Mouse (Mus musculus): ENCODE measurements around the gene Leo1. TPM values are rescaled to one million over a fixed set of nuclear protein-coding genes. Genes with fewer than 3 reads are reported as not detected.

The Leo1 gene
- total RNA-seq, 2 experiments from 2014 or later, result 26.9 to 29.0 TPM

Other genes with a start within 250 kb of the Leo1 start
- 1 to 10 TPM; 1.3 to 1.4 TPM for gene Myo5c, start 209.5 kb upstream of the Leo1 start, total RNA-seq (2021)
- 100 to 1,000 TPM; 115 to 125 TPM for gene Gnb5, start 135.2 kb upstream of the Leo1 start, total RNA-seq (2021)
- under 1 TPM in 1 of 2 experiments, not detected in 1; 0.36 TPM for gene Bcl2l10, start 93.8 kb upstream of the Leo1 start, total RNA-seq (2021)
- 10 to 100 TPM; 86.7 to 89.3 TPM for gene Mapk6, start 31.5 kb upstream of the Leo1 start, total RNA-seq (2021)
- 10 to 100 TPM; 59.3 to 66.2 TPM for gene Tmod3, start 118.1 kb downstream of the Leo1 start, total RNA-seq (2021)
- gene Tmod2, start 169.8 kb downstream of the Leo1 start, total RNA-seq (2021), result 100 to 1,000 TPM; 495 to 501 TPM
- 10 to 100 TPM; 46.1 to 50.2 TPM for gene Lysmd2, start 184.2 kb downstream of the Leo1 start, total RNA-seq (2021)
- 100 to 1,000 TPM; 254 to 258 TPM for gene Scg3, start 242.5 kb downstream of the Leo1 start, total RNA-seq (2021)

Measured in left cerebral cortex, postnatal 10 days (tissue).